Mouse (Mus musculus) G1E-ER4 (cell line): ENCODE data around the gene Gpr21. TPM values are rescaled to one million over a fixed set of nuclear protein-coding genes. Genes with fewer than 3 reads are reported as not detected.

Source experiments
- GATA1 ChIP-seq: IDR thresholded peaks from one replicate; pipeline ENCODE4 v1.8.0; 2012; ENCODE audit warnings: low read length, inconsistent platforms
- polyA plus RNA-seq: library from polyadenylated mRNA; stranded (reverse); fragments of >175 nt; gene quantifications from 2 replicates; pipeline ENCODE4 v1.2.3, GENCODE M21; 2012

The Gpr21 gene
- polyA plus RNA-seq = not detected in 2 replicates

DNA sequence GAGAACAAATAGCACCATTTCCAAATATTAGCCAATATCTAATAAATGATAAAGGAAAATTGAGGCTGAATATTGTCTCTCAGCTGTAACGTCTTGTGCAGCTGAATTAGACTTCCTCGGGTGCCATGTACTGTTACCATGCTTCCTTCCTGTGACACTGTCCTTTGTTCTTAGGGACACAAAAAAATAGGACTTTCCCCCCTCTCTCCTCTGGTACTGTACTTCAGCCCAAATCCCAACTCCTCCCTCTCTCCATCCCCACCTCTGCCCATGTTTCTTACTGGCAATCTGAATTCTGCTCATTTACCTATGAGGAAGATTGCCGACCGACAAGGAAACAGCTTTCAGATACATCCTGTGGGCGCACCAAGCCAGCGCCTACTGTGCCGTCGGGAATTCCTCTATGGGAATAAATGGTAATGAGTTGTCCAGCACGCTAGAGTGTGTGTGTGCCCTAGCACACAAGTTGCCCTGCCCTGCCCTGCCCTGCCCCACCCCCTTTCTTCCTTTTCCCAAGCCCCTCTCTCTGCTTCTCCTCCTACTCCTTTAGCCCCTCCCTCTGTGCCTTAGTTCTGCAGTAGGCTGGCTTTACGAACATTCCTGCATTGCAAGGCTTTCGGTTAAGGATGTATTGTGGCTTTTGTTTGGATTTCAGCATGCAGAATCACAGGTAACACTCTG, at the start of gene Gpr21:
Gpr21 (plus strand) TSS at position 303 of the 681 bp plus-strand sequence.
- no peak for TF ChIP-seq GATA1

GRCm38 (mm10) chr2:37479559-37479958, 36.6 kb upstream of the Gpr21 start:
- no peak for TF ChIP-seq GATA1

DNA sequence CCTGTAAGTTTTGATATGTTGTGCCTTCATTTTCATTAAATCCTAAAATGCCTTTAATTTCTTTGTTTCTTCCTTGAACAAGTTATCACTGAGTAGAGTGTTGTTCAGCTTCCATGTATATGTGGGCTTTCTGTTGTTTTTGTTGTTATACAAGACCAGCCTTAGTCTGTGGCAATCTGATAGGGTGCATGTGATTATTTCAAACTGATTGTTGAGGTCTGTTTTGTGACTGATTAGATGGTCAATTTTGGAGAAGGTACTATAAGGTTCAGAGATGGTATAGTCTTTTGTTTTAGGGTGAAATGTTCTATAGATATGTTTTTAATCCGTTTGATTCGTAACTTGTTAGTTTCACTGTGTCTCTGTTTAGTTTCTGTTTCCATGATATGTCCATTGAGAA, 36.1 kb upstream of the Gpr21 start:
- TF ChIP-seq GATA1 = no peak

GRCm38 (mm10) chr2:37484165-37484564, 32.0 kb upstream of the Gpr21 start:
- TF ChIP-seq GATA1 = no peak

DNA sequence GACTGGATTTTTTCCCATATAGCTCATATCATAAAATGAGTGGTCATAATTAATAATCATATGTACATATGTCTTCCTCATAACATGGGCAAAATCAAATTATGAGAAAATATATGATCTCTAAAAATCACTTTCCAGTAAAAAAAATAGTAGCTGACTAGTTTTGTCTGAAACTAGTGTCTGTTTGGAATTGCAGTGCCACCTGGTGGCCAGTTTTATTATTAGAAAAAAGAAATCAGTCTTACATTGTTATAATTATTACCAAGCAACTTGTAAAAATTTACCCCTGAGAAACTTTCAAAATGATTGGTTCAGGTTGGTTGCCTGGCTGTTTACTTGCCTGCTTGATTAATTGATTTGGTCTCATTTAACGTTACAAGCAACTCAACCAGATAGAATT, 30.8 kb upstream of the Gpr21 start:
- TF ChIP-seq GATA1 = no peak

GRCm38 (mm10) chr2:37486408-37486807, 29.7 kb upstream of the Gpr21 start:
- no peak for TF ChIP-seq GATA1

- no peak for TF ChIP-seq GATA1
Measured at GRCm38 (mm10) chr2:37488956-37489355, 27.2 kb upstream of the Gpr21 start.

GRCm38 (mm10) chr2:37497321-37497720, 18.8 kb upstream of the Gpr21 start:
- no peak for TF ChIP-seq GATA1

DNA sequence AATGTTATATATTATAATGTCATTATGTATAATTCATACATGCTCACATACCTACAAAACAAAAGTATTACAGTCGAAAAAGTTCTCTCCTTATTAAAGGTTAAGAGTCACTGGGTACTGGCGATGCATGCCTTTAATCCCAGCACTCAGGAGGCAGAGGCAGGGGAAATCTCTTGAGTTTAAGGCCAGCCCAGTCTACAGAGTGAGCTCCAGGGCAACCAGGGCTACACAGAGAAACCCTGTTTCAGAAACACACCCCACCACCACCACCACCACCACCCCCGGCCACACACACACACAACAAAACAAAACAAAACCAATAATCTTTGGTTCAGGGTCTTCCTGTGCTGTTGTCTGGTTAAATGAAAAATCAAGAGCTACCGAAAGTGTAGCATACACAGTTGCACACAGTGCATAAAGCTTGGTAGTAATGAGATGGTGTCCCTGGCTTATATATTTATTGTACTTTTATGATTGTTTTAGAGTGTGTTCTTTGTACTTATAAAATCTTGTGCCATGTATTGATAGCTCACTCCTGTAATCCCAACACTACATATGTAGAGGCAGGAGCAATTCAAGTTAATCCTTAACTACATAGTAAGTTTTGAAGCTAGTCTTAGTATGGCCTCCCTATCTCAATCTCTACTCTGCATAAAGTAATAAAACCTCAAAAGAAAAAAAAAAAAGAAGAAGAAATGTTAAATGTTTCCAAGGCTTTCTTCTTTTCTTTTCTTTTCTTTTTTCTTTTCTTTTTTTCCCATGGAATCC, 4.8 kb upstream of the Gpr21 start:
- no peak for TF ChIP-seq GATA1

DNA sequence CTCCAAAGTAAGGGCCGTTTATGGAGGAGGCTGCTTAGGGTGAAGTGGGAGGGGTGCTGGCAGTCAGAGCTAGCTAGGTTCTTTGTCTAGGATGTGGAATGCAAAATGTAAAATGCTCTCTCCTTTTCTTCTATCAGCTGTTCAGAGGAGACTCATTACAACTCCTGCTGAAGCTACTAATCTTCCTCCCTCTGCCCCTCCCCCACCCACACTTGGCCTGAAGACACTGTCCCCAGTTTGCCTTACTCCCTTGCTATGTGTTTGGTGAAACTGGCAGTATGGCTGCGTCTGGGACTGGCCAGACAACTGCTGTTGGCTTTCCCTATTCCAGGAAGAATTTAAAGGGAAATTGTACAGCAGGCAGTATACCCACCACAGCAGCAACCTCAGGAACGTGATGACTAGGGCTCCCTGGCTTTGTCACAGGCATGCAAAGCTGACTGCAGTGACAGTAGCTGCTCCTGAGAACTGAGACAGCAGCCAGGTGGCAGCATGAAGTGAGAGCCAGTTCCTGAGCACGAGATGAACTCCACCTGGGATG, 860 bp downstream of the Gpr21 start:
- TF ChIP-seq GATA1 = no peak

DNA sequence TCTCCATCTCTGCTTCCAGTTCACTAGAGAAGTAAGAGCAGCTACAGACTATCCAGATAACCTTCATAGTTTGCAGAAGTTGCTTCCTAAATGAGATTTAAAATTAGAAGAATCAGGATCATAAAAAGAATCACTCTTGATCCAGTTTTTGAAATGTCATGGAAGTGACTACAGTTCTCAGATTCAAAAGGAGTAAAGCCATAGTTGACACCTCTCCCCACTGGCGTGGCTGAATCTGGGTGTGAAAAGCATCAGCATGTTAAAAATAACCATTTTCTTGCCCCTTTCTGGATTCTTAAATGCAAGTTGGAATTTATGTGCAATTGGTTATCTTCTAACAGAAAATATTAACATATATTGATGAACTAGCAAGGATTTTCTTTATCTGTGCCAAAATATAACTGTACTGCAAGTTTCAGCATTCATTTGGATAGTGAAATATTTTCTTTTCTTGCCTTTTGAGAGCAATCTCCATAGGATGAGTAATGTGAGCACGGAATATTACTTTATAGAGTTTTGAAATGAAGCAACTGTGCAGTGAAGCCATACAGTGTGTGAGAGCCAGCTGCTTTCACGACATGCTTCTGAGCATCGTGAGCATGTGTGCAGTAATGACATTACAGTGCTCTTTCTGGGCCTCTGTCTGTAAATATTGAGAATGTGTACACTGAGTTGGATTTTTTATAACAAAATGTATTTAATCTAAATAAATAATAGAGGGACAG, 2.6 kb downstream of the Gpr21 start:
- TF ChIP-seq GATA1 = no peak

DNA sequence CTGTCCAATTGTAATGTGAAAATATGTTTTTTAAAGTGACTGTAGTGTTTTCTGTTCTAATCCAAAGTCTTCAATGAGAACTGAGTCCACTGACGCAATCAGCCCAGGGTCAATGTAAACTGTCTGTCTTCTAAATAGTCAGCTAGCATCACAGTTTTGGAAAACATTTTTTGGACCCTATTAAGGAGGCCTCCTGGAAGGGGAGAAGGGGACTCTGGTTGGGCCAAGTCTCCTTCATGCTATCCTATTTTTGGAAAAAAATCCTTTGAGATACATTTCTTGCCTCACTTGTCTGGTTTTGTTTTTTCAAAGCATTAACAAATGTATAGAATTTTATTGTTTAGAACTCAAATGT, 3.1 kb downstream of the Gpr21 start:
- no peak for TF ChIP-seq GATA1

DNA sequence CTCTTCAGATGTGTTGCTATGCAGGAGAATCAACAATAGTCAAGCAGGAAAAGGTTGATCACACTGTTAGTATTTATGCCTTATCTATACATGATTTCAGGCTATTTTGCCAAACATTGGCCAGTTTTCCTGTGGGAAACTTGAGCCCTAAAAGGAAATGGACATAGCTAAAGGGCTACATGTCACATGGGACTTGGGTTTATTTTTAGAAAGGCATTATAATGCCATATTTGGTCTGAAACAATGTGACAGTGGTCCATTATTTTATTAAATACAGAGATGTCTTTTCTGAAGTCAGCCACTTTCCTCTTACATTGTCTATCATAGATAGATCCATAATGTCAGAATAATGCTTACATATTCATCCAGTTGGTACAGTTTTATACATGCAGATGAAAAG, 11.5 kb downstream of the Gpr21 start:
- TF ChIP-seq GATA1 = no peak

GRCm38 (mm10) chr2:37529397-37529796, 13.3 kb downstream of the Gpr21 start:
- TF ChIP-seq GATA1 = no peak

GRCm38 (mm10) chr2:37530766-37531165, 14.6 kb downstream of the Gpr21 start:
- TF ChIP-seq GATA1 = no peak

- TF ChIP-seq GATA1 = no peak
Measured at GRCm38 (mm10) chr2:37531639-37532038, 15.5 kb downstream of the Gpr21 start.
